Mouse (Mus musculus): ENCODE data around the gene Mmp25.

Mmp25 gene

GRCm38 (mm10) chr17:23645894-23646293 lies 817 bp upstream of the Mmp25 start:
- CTCF ChIA-PET = interaction anchor here (0.5 to 7.0 kb wide), 16 partner anchors 8 to 412 kb away, joined by 3 to 33 read pairs (median 5); partner anchors contain the start of gene Bicdl2 (in 1 of the 4)
- POLR2A ChIA-PET = interaction anchor here in 3 of 4 experiments (0.6 to 7.2 kb wide), 25 partner anchors 9 to 496 kb away, joined by 3 to 28 read pairs (median 3); partner anchors contain the start of genes Bicdl2 (in 1 of the 3), Zfp13 (in 1 of the 3), Zfp213 (in 1 of the 3) and Zscan10 (in 1 of the 3)

DNA sequence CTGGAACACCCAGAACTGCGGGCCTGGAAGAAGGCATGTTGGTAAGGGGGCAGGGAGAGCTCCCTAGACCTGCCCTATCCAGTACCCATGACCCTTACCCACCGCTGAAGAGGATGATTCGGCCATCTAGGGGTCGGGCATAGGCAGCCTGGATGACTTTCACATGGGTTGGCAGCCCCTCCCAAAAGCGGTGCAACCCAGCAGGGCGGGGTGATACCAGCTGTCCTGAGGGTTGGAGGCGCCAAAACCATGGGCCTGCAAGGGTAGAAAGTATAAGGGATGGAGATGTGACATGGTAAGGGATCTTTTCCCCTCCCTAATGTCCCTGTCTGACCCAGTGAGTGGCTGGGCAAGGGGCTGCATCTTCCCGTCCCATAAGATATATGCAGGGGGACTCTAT lies 13.8 kb downstream of the Mmp25 start:
- ChIA-PET CTCF (interaction anchor here (0.9 to 2.5 kb wide), 21 partner anchors 15 to 115 kb away, joined by 3 to 42 read pairs (median 10); partner anchors contain the start of genes Bicdl2 (in 1 of the 4), Kremen2 (in 1 of the 4), Mmp25 (in 1 of the 4) and Paqr4 (in 1 of the 4)), POLR2A (interaction anchor here in 2 of 4 experiments (1.1 to 2.4 kb wide), 13 partner anchors 14 to 71 kb away, joined by 3 to 19 read pairs (median 7); partner anchors contain the start of gene Mmp25 (in 2 of the 2))

DNA sequence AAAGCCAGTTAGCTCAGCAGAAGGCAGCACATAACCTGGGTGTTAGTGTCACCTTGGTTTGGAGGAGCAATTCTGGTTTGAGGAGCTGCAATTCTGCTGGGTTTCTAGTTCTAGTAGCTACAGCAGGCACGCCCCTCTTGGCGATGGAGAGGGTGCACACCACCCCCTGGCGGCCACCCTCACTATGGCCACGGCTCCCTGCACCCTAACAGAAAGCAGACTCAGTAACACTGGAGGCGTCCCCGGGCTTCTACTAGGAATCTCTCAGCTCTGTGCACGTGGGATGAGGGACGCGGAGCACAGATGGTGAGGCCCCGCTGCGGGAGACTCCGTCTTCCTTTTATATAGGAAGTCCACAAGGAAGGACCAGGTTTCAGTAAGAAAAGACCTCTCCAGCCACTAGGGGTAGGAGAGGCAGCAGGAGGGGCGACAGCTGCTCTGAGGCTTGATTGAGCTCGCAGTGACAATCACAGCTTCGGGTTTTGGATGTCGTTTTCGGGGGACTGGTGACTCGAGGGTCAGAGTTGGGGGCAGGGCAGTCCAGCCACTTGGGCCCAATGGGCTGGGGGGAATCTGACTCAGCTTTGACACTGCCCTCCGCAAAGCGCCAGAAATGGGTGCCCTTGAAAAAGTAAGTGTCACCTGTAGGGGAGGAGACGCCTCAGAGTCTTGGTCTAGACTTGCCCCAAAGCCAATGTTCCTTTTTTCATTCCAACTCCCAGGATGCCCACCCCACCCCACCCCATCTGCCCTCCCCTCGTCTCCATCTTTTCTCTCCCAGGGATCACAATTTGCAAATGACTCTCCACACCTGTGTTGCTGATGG lies 14.7 kb downstream of the Mmp25 start:
- ChIA-PET POLR2A (interaction anchor here (0.6 to 2.4 kb wide), 45 partner anchors 9 to 206 kb away, joined by 3 to 19 read pairs (median 5); partner anchors contain the start of genes Mmp25 (in 2 of the 4), Cldn6 (in 1 of the 4), Zfp13 (in 1 of the 4) and Zfp213 (in 1 of the 4)), CTCF (interaction anchor here (0.5 to 2.5 kb wide), 109 partner anchors 9 to 756 kb away, joined by 3 to 46 read pairs (median 4); partner anchors contain the start of genes Zfp13 (in 4 of the 4), Mmp25 (in 3 of the 4), Bicdl2 (in 2 of the 4) and Zfp213 (in 2 of the 4))

DNA sequence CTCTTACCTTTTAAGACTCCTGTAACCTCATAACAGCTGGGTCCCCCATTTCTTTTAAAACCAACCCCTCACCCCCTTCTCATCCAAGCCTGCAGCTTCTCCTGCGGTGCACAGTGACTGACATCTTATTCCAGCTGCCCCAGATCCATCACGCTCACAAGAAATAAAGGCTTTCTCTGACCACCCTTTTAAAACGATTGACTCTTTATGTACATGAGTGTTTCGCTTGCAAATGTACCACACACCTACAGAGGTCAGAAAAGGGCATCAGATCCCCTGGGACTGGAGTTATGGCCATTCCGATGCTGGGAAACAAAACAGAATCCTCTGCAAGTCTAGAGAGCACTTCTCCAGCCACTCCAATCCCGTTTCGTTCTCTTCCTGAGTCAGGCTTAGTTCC lies 17.3 kb downstream of the Mmp25 start:
- ChIA-PET POLR2A (interaction anchor here in 2 of 4 experiments (0.9 to 1.5 kb wide), 8 partner anchors 10 to 71 kb away, joined by 3 to 5 read pairs (median 4); no protein-coding TSS in a partner anchor), CTCF (interaction anchor here in 3 of 4 experiments (0.5 to 2.8 kb wide), 11 partner anchors 17 to 1920 kb away, joined by 3 to 15 read pairs (median 4); partner anchors contain the start of gene Mmp25 (in 1 of the 3))

DNA sequence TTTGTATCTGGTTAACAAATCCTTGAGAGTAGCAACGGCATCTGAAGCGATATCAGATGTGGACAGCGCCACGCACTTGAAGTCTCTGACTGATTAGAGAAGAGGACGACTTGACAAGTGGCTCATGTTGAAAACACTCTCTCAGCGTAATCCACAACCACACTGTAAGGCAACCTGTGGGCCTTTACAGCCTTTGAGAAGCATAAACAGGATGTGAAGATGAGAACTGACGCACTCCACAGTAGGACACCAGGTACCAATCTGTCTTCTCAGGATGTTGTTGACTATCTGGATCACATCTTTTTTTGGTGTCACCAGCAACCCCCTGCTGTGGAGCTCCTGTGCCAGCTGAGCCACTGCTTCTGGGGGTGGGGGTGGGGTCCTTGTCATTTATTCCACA lies 24.7 kb downstream of the Mmp25 start:
- ChIA-PET CTCF (interaction anchor here in 2 of 4 experiments (0.6 to 2.7 kb wide), 5 partner anchors 10 to 48 kb away, joined by 3 to 18 read pairs (median 4); no protein-coding TSS in a partner anchor), POLR2A (interaction anchor here in 1 of 4 experiments (1.9 kb wide), 1 partner anchor 10 kb away, joined by 7 read pairs; no protein-coding TSS in a partner anchor)

DNA sequence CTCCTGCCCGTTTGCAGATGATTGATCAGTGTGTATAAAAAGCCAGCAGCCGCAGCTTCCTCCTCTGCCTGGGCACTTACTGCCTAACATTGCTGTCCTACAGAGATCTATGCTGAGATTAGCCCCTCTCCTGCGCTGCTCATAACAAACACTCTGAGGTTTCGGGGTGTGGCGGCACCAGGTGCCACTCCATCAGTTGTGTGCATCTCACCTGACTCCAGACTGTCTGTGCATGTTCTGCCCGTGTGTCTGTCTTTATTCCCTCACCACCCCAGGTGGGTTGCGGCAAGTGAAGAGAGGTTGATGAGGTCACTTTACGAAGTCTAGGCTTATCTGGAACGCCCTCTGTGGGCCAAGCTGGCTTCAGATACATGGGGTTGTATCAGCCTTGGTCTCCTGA lies 28.0 kb downstream of the Mmp25 start:
- ChIA-PET POLR2A (interaction anchor here in 3 of 4 experiments (0.8 to 1.6 kb wide), 5 partner anchors 11 to 59 kb away, joined by 3 to 9 read pairs (median 4); partner anchors contain the start of gene Zscan10 (in 1 of the 3)), CTCF (interaction anchor here (0.6 to 3.7 kb wide), 5 partner anchors 13 to 46 kb away, joined by 3 to 20 read pairs (median 4); no protein-coding TSS in a partner anchor)

GRCm38 (mm10) chr17:23610361-23610800 lies 34.7 kb downstream of the Mmp25 start:
- POLR2A ChIA-PET = interaction anchor here (0.6 to 5.8 kb wide), 59 partner anchors 9 to 917 kb away, joined by 3 to 100 read pairs (median 5); partner anchors contain the start of genes Zfp13 (in 4 of the 4), Zscan10 (in 3 of the 4), Zfp213 (in 2 of the 4) and Cldn6 (in 1 of the 4)
- CTCF ChIA-PET = interaction anchor here (0.5 to 4.5 kb wide), 67 partner anchors 9 to 359 kb away, joined by 3 to 46 read pairs (median 6); partner anchors contain the start of genes Zfp13 (in 3 of the 4), Zfp213 (in 3 of the 4), Zscan10 (in 3 of the 4) and Bicdl2 (in 1 of the 4)

- POLR2A ChIA-PET = interaction anchor here (0.6 to 5.8 kb wide), 50 partner anchors 8 to 918 kb away, joined by 3 to 100 read pairs (median 5); partner anchors contain the start of genes Zfp13 (in 3 of the 4), Zscan10 (in 3 of the 4), Zfp213 (in 2 of the 4) and Pkmyt1 (in 1 of the 4)
Observed at GRCm38 (mm10) chr17:23609612-23610011, 35.5 kb downstream of the Mmp25 start.

DNA sequence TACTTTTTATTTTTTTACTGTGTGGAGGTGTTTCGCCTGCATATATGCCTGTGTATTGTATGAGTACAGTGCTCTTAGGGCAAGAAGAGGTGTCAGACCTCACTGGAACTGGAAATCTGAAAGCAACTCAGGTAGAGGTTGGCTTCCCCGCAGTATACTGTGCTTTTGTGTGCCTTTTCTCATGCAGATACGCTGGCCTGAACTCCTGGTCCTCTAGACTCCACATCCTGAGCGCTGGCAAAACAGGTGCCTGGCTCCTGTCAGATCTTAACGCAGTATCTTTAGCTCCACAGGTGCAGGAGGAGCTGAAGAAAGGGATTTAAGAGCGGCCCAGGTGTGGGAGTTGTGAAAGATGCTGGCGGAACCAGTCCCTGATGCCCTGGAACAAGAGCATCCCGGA lies 39.9 kb downstream of the Mmp25 start:
- ChIA-PET POLR2A (interaction anchor here (0.5 to 10.3 kb wide), 24 partner anchors 10 to 111 kb away, joined by 3 to 284 read pairs (median 5); partner anchors contain the start of gene Zfp213 (in 2 of the 4)), CTCF (interaction anchor here (0.6 to 8.1 kb wide), 20 partner anchors 13 to 239 kb away, joined by 3 to 194 read pairs (median 10); partner anchors contain the start of genes Prss32 (in 1 of the 4) and Prss41 (in 1 of the 4))

More at GRCm38 (mm10) chr17:23609612-23610011, 35.5 kb downstream of the Mmp25 start:
- CTCF ChIA-PET = interaction anchor here (0.5 to 4.5 kb wide), 47 partner anchors 8 to 234 kb away, joined by 3 to 46 read pairs (median 7); partner anchors contain the start of genes Zscan10 (in 3 of the 4), Mmp25 (in 1 of the 4), Prss32 (in 1 of the 4) and Zfp13 (in 1 of the 4)

- ChIA-PET CTCF (interaction anchor here (0.5 to 8.1 kb wide), 60 partner anchors 9 to 389 kb away, joined by 3 to 194 read pairs (median 6); partner anchors contain the start of genes Zfp213 (in 3 of the 4), Mmp25 (in 1 of the 4), Prss32 (in 1 of the 4) and Prss41 (in 1 of the 4)), POLR2A (interaction anchor here (0.7 to 10.3 kb wide), 50 partner anchors 8 to 923 kb away, joined by 3 to 284 read pairs (median 5); partner anchors contain the start of genes Zfp213 (in 2 of the 4), Paqr4 (in 1 of the 4), Pkmyt1 (in 1 of the 4) and Traf7 (in 1 of the 4))
Observed at GRCm38 (mm10) chr17:23604394-23604793, 40.7 kb downstream of the Mmp25 start.

- ChIA-PET CTCF (interaction anchor here (0.5 to 8.1 kb wide), 70 partner anchors 8 to 412 kb away, joined by 3 to 194 read pairs (median 5); partner anchors contain the start of genes Zfp213 (in 3 of the 4), Mmp25 (in 1 of the 4), Pkmyt1 (in 1 of the 4) and Prss32 (in 1 of the 4)), POLR2A (interaction anchor here (0.5 to 10.3 kb wide), 62 partner anchors 7 to 924 kb away, joined by 3 to 284 read pairs (median 4); partner anchors contain the start of genes Zfp213 (in 2 of the 4), Paqr4 (in 1 of the 4), Traf7 (in 1 of the 4) and Zfp40 (in 1 of the 4))
Observed at GRCm38 (mm10) chr17:23603542-23603941, 41.5 kb downstream of the Mmp25 start.

DNA sequence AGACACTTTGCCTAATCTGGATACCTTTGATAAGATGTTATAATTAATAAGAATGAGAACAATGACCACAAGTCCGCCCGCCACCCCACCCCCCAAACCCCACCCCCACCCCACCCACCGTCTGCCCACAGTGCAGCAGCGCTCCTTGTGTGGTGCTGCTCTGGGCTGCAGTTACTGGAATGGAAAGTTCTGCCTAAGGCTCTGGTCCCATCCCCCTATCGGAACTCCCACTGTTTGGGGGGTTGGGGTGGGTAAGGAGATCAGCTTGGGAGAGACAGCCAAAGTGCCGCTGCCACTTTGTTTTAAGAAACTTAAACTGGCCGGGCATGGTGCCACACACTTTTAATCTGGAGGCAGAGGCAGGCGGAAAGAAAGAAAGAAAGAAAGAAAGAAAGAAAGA lies 42.0 kb downstream of the Mmp25 start:
- ChIA-PET CTCF (interaction anchor here (0.5 to 8.1 kb wide), 56 partner anchors 8 to 410 kb away, joined by 3 to 194 read pairs (median 7); partner anchors contain the start of genes Zfp213 (in 2 of the 4), Mmp25 (in 1 of the 4), Pkmyt1 (in 1 of the 4) and Prss32 (in 1 of the 4)), POLR2A (interaction anchor here (0.6 to 10.3 kb wide), 48 partner anchors 7 to 852 kb away, joined by 3 to 284 read pairs (median 6); partner anchors contain the start of genes Zfp213 (in 2 of the 4) and Zfp40 (in 1 of the 4))

- CTCF ChIA-PET = interaction anchor here (0.6 to 8.1 kb wide), 25 partner anchors 8 to 242 kb away, joined by 3 to 194 read pairs (median 7); partner anchors contain the start of genes Zfp213 (in 2 of the 4), Prss32 (in 1 of the 4) and Prss41 (in 1 of the 4)
- POLR2A ChIA-PET = interaction anchor here (0.5 to 10.3 kb wide), 58 partner anchors 7 to 726 kb away, joined by 3 to 284 read pairs (median 6); partner anchors contain the start of genes Zfp213 (in 3 of the 4), Mmp25 (in 2 of the 4), Bicdl2 (in 1 of the 4) and Paqr4 (in 1 of the 4)
Observed at GRCm38 (mm10) chr17:23601836-23602585, 43.1 kb downstream of the Mmp25 start.

- ChIA-PET POLR2A (interaction anchor here (0.6 to 10.3 kb wide), 64 partner anchors 8 to 725 kb away, joined by 3 to 284 read pairs (median 6); partner anchors contain the start of genes Zfp213 (in 3 of the 4), Mmp25 (in 2 of the 4), Bicdl2 (in 1 of the 4) and Cldn9 (in 1 of the 4)), CTCF (interaction anchor here (0.5 to 8.1 kb wide), 30 partner anchors 9 to 1167 kb away, joined by 3 to 194 read pairs (median 6); partner anchors contain the start of gene Zfp213 (in 2 of the 4))
Observed at GRCm38 (mm10) chr17:23600641-23601622, 44.1 kb downstream of the Mmp25 start, which contains the start of gene Zscan10. Gene Zscan10 (plus strand): TSS chr17:23600856.

Data from embryonic stem cell, embryonic (primary cell).